Mouse (Mus musculus) heart, adult 2 months (tissue): ENCODE results near the gene Sema5a. TPM values are rescaled to one million over a fixed set of nuclear protein-coding genes. Genes with fewer than 3 reads are reported as not detected.

Source experiments
- DNase-seq, 2 experiments: peaks; one replicate each; pipeline ENCODE4 v3.0.0; 2021
- H3K27ac ChIP-seq: fragments of 200-600 bp; 2 replicates; pipeline ENCODE4 v1.8.1; 2022
- H3K27me3 ChIP-seq: fragments of 200-500 bp; 2 replicates; pipeline ENCODE4 v1.6.1; 2012; ENCODE audit warnings: mild to moderate bottlenecking, low read length, inconsistent platforms, mixed read lengths; ENCODE audit not compliant: control insufficient read depth, insufficient read depth
- H3K36me3 ChIP-seq: fragments of 200-500 bp; 2 replicates; pipeline ENCODE4 v1.6.1; 2012; ENCODE audit warnings: low read length, inconsistent platforms; ENCODE audit not compliant: control insufficient read depth, insufficient read depth
- H3K4me1 ChIP-seq: fragments of 200-500 bp; 2 replicates; pipeline ENCODE4 v1.6.1; 2011; ENCODE audit warnings: low read length; ENCODE audit not compliant: control insufficient read depth, insufficient read depth
- H3K4me3 ChIP-seq: fragments of 200-600 bp; 2 replicates; pipeline ENCODE4 v1.8.1; 2022
- H3K79me2 ChIP-seq: fragments of 200-500 bp; replicated peaks from 2 replicates; pipeline ENCODE4 v1.6.1; 2012; ENCODE audit warnings: mild to moderate bottlenecking, inconsistent platforms, low read length, moderate library complexity, mixed read lengths; ENCODE audit not compliant: control insufficient read depth, insufficient read depth
- H3K9ac ChIP-seq: fragments of 200-500 bp; 2 replicates; pipeline ENCODE4 v1.6.1; 2012; ENCODE audit warnings: low read depth, mild to moderate bottlenecking, control low read depth, inconsistent platforms, low read length, mixed read lengths
- CTCF ChIP-seq: fragments of 200-600 bp; IDR thresholded peaks from 2 replicates; pipeline ENCODE4 v1.8.1; 2022; ENCODE audit warnings: antibody characterized with exemption, mild to moderate bottlenecking, moderate library complexity
- EP300 ChIP-seq: fragments of 200-500 bp; IDR thresholded peaks from 2 replicates; pipeline ENCODE4 v1.6.1; 2011; ENCODE audit warnings: low read depth, low read length, control low read depth; ENCODE audit not compliant: insufficient read depth
- POLR2A ChIP-seq: fragments of 200-500 bp; IDR thresholded peaks from 2 replicates; pipeline ENCODE4 v1.6.1; 2011; ENCODE audit warnings: mild to moderate bottlenecking, low read depth, low read length, control low read depth; ENCODE audit not compliant: insufficient read depth
- WGBS: fragments of 180-500 bp; shearing (Covaris S2); methylation state at CpG from one replicate; pipeline ENCODE4 v1.1.7; 2018; 5-methylcytosine and 5-hydroxymethylcytosine counted together
- intact Hi-C: fragments of 180-260 bp; cut with DNase I; formaldehyde crosslinking; loops from one replicate; pipeline ENCODE4 v1.15.1; 2025
- polyA plus RNA-seq: library from polyadenylated mRNA; depleted of rRNA; stranded (reverse); fragments of >200 nt; gene quantifications from 2 replicates; pipeline ENCODE4 v1.2.3, GENCODE M21; 2012
- total RNA-seq, 2 experiments: library from RNA; stranded (reverse); gene quantifications; 2 replicates each; pipeline ENCODE4 v1.2.3; 2021

Sema5a gene
- total and polyA plus RNA-seq, 3 experiments, result 1.8 to 10.6 (median 7.9) TPM

DNA sequence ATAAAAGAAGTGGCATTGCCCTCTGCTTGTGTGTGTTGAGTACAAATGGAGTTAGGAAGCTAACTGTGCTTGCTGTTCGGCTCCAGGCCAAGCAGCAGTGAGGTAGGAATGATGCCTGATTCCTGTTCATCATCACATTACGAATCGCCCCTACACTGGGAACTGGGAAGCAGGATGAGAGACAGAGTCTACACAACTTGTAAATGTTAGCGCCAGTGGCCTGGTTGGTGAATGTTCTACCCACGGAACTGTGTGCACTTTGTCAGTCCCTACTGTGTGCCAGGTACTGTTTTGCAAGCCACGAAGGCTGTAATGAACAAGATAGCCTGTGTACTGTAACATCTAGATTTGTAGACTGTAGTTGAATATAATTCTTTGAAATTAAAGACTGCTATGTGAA is 352.0 kb downstream of the Sema5a start:
- H3K27ac ChIP-seq, result no peak overlapping the region
- no peaks in the 10 kb centered on the region for H3K36me3 ChIP-seq
- WGBS, result 71% methylated on average over 6 of the region's 6 CpGs
- no peak overlapping the region for H3K4me3 ChIP-seq
- no peaks in the 10 kb centered on the region for H3K27me3 ChIP-seq
- no peaks in the 10 kb centered on the region for H3K79me2 ChIP-seq
- no peak overlapping the region for H3K9ac ChIP-seq
- intact Hi-C loops, result no loop called here
- TF ChIP-seq CTCF, result no peak
- no peak for TF ChIP-seq EP300
- TF ChIP-seq POLR2A, result no peak
- no peaks in the 10 kb centered on the region for H3K4me1 ChIP-seq
- DNase-seq, result no peak

DNA sequence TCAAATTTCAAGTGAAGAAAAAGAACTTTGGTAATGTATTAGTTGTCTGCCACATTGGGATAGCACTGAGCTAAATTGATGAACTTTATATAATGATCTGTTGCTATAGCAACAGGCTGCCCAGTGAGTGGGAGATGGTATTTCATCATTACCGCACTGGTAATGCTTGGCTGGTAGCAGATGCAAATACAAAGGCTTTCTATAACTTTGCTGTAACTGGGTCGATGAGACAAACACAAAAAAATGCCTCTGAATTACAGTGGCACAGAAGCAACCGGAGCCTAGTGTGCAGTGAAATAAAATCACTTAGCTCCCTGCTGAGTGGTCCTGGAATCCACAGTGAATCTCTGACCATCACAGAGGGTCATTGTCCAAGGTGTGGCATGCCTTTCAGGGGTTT is 352.6 kb downstream of the Sema5a start:
- H3K79me2 ChIP-seq, result no peaks in the 10 kb centered on the region
- DNase-seq, result no peak
- H3K4me3 ChIP-seq, result no peak overlapping the region
- TF ChIP-seq POLR2A (no peak), EP300 (no peak), CTCF (no peak)
- H3K9ac ChIP-seq, result no peak overlapping the region
- no peaks in the 10 kb centered on the region for H3K27me3 ChIP-seq
- no peak overlapping the region for H3K27ac ChIP-seq
- intact Hi-C loops, result no loop called here
- WGBS, result 83% methylated on average over 3 of the region's 3 CpGs
- H3K4me1 ChIP-seq, result no peaks in the 10 kb centered on the region
- H3K36me3 ChIP-seq, result no peaks in the 10 kb centered on the region

DNA sequence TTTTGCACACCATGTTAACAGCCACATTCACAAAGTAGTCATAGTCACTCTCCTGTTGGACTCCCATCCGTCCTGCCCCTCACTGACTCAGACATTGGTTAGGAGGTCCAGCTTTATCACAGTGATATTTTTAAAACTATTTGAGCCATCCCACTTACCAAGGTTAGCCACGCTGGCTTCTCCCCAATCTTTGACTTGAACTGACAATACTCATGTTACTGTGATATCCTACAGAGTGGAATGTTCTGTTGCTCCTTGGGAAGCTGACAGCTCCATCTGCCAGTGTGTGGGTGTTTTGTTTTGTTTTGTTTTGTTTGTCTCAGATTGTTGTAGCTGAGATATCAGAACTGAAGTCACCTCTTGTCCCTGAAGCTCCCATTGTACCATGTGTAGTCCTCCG is 362.6 kb downstream of the Sema5a start:
- no peaks in the 10 kb centered on the region for H3K79me2 ChIP-seq
- DNase-seq, result no peak
- 59% methylated on average over 3 of the region's 3 CpGs for WGBS
- peaks cover 1% of the 10 kb centered on the region for H3K4me1 ChIP-seq
- no peaks in the 10 kb centered on the region for H3K36me3 ChIP-seq
- H3K27me3 ChIP-seq, result no peaks in the 10 kb centered on the region
- no peak overlapping the region for H3K4me3 ChIP-seq
- no peak overlapping the region for H3K9ac ChIP-seq
- intact Hi-C loops, result no loop called here
- no peak overlapping the region for H3K27ac ChIP-seq
- no peak for TF ChIP-seq POLR2A
- TF ChIP-seq EP300, result no peak
- TF ChIP-seq CTCF, result no peak

DNA sequence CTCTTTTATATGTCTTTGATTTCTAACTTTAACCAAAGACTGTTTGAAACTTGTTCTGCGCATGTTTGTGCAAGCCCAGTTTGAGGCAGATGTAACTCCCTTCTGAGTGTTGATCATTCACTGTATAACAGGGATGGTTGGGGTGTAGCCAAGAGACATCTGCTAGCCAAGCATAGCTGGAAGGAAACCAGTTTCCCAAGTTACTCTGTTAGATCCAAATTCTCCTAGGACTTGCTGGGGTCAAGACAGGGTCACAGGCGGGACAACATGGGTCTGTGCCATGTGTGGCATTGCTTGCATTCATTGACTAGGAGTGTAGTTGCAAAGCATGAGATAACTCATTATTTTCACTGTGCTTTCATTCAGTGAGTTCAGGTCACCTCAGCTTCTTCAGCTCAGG is 366.2 kb downstream of the Sema5a start:
- peak; percentile 30 to 31 for DNase-seq
- WGBS, result 48% methylated on average over 2 of the region's 2 CpGs
- intact Hi-C loops, result no loop called here
- Histone ChIP-seq H3K4me3 (no peak overlapping the region), H3K27ac (no peak overlapping the region), H3K36me3 (no peaks in the 10 kb centered on the region), H3K4me1 (peaks cover 1% of the 10 kb centered on the region), H3K9ac (no peak overlapping the region), H3K27me3 (no peaks in the 10 kb centered on the region), H3K79me2 (no peaks in the 10 kb centered on the region)
- TF ChIP-seq CTCF (no peak), POLR2A (no peak), EP300 (no peak)

DNA sequence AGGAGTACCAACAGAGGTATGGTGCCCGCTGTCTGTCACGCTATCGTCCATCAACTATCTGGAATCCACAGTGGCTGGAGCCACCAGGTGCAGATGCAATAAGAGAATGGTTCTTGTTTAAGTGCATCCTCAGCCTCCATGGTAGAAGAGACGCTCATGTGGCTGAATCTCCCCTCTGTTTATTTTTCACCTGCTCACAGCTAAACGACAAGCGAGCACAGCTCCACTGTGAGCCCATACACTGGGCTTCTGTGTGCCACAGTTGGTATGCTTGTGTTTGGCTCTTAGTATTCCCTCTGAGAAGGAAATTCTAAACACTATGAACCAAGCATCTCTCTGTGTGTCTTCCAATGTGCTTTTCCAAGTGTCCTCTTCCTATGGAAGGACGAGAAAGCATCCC is 366.6 kb downstream of the Sema5a start:
- no peak for DNase-seq
- no peaks in the 10 kb centered on the region for H3K36me3 ChIP-seq
- H3K4me3 ChIP-seq, result no peak overlapping the region
- no peaks in the 10 kb centered on the region for H3K27me3 ChIP-seq
- H3K4me1 ChIP-seq, result peaks cover 1% of the 10 kb centered on the region
- WGBS, result 92% methylated on average over 7 of the region's 7 CpGs
- intact Hi-C loops, result no loop called here
- no peaks in the 10 kb centered on the region for H3K79me2 ChIP-seq
- H3K9ac ChIP-seq, result no peak overlapping the region
- H3K27ac ChIP-seq, result no peak overlapping the region
- TF ChIP-seq CTCF, result no peak
- TF ChIP-seq EP300, result no peak
- TF ChIP-seq POLR2A, result no peak

DNA sequence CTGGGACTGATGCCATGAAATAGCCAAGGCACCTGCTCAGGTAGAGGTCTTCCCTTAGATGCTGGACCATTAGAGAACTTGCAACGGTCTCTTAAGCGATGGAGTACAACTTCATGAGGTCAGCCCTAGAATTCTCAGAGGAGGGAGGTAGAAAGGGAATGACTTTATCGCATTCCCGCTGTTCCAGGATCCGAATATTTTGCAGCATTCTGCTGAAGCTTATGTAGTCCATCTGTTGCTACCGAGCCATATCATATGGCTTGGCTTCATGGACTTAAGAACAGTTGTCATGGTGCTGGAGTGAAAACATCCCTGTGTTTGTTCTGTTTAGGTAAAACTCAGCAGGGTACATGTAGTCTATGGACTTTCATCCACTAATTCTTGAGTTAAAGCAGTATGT is 369.1 kb downstream of the Sema5a start:
- Histone ChIP-seq H3K9ac (no peak overlapping the region), H3K4me3 (no peak overlapping the region), H3K36me3 (no peaks in the 10 kb centered on the region), H3K4me1 (peaks cover 1% of the 10 kb centered on the region), H3K79me2 (no peaks in the 10 kb centered on the region), H3K27me3 (no peaks in the 10 kb centered on the region), H3K27ac (no peak overlapping the region)
- TF ChIP-seq EP300, result no peak
- no peak for TF ChIP-seq CTCF
- TF ChIP-seq POLR2A, result no peak
- intact Hi-C loops, result no loop called here
- DNase-seq, result no peak
- 82% methylated on average over 6 of the region's 6 CpGs for WGBS

DNA sequence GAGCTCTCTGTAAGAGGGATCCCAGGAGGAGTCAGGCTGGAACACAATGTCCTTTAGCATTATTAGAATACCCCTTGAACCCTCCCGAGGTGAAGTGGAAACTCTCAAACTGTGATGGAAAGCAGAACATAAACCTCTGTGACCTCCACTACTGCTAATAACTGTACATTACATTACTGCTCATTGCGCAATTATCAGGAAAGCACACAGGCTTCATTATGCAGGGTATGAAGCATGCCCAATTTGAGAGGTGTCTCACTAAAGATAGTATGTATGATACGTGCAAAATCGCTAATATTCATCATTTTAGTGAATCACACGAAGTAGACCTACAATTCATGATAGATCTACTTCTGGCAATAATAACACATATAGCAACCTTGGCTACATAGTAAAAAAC is 371.2 kb downstream of the Sema5a start:
- intact Hi-C loops, result no loop called here
- Histone ChIP-seq H3K79me2 (no peaks in the 10 kb centered on the region), H3K9ac (no peak overlapping the region), H3K27ac (no peak overlapping the region), H3K4me1 (peaks cover 1% of the 10 kb centered on the region), H3K4me3 (no peak overlapping the region), H3K27me3 (no peaks in the 10 kb centered on the region), H3K36me3 (no peaks in the 10 kb centered on the region)
- DNase-seq, result no peak
- 76% methylated on average over 5 of the region's 5 CpGs for WGBS
- TF ChIP-seq CTCF (no peak), EP300 (no peak), POLR2A (no peak)
